Mouse (Mus musculus) liver, adult 2 months (tissue): ENCODE measurements at regions not wholly inside any gene's neighbourhood (a gene's known extent, or its start where the extent isn't known, plus 50 kb on each side); places are given as distances from the start of the nearest gene placed in this dataset.

ENCODE experiments used
- DNase-seq: peaks from one replicate; pipeline ENCODE4 v3.0.0-alpha.2; 2011; ENCODE audit warnings: low read depth, low spot score; ENCODE audit errors: extremely low read depth
- H3K27ac ChIP-seq: fragments of 200-500 bp; replicated peaks from 2 replicates; pipeline ENCODE4 v1.5.1; 2012; ENCODE audit warnings: low read depth, mild to moderate bottlenecking, control low read depth, inconsistent platforms, low read length; ENCODE audit not compliant: insufficient read depth
- H3K27me3 ChIP-seq: fragments of 200-500 bp; 2 replicates; pipeline ENCODE4 v1.6.1; 2012; ENCODE audit warnings: mild to moderate bottlenecking, moderate library complexity, low read length, inconsistent platforms; ENCODE audit not compliant: control insufficient read depth, insufficient read depth
- H3K36me3 ChIP-seq: fragments of 200-500 bp; 2 replicates; pipeline ENCODE4 v1.6.1; 2012; ENCODE audit warnings: low read length, inconsistent platforms; ENCODE audit not compliant: control insufficient read depth, insufficient read depth
- H3K4me1 ChIP-seq: fragments of 200-500 bp; 2 replicates; pipeline ENCODE4 v1.6.1; 2011; ENCODE audit warnings: low read length; ENCODE audit not compliant: control insufficient read depth, insufficient read depth
- H3K4me3 ChIP-seq: fragments of 200-500 bp; 2 replicates; pipeline ENCODE4 v1.5.1; 2011; ENCODE audit warnings: low read depth, mild to moderate bottlenecking, control low read depth, low read length, moderate library complexity; ENCODE audit not compliant: insufficient read depth
- H3K79me2 ChIP-seq: fragments of 200-500 bp; 2 replicates; pipeline ENCODE4 v1.6.1; 2012; ENCODE audit warnings: inconsistent platforms, mild to moderate bottlenecking, low read length, moderate library complexity; ENCODE audit not compliant: control insufficient read depth, insufficient read depth
- H3K9ac ChIP-seq: fragments of 200-500 bp; 2 replicates; pipeline ENCODE4 v1.6.1; 2012; ENCODE audit warnings: low read depth, mild to moderate bottlenecking, control low read depth, inconsistent platforms, low read length
- CTCF ChIP-seq: fragments of 200-500 bp; IDR thresholded peaks from 2 replicates; pipeline ENCODE4 v1.5.1; 2011; ENCODE audit warnings: low read depth, low read length, control low read depth
- POLR2A ChIP-seq: fragments of 200-500 bp; IDR thresholded peaks from 2 replicates; pipeline ENCODE4 v1.6.1; 2011; ENCODE audit warnings: low read length, control low read depth; ENCODE audit not compliant: insufficient read depth; ENCODE audit errors: extremely low read depth
- WGBS: fragments of 180-500 bp; shearing (Covaris S2); methylation state at CpG from one replicate; pipeline ENCODE4 v1.1.7; 2018; 5-methylcytosine and 5-hydroxymethylcytosine counted together

GRCm38 (mm10) chr16:62433125-62433524 is 353.5 kb downstream of the Nsun3 start:
- H3K9ac ChIP-seq: no peak overlapping the region
- TF ChIP-seq CTCF: no peak
- no peak for TF ChIP-seq POLR2A
- no peaks in the 10 kb centered on the region for H3K4me1 ChIP-seq
- WGBS: 75% methylated on average over 2 of the region's 2 CpGs
- H3K27ac ChIP-seq: no peak overlapping the region
- H3K36me3 ChIP-seq: no peaks in the 10 kb centered on the region
- no peaks in the 10 kb centered on the region for H3K79me2 ChIP-seq
- DNase-seq: no peak
- no peaks in the 10 kb centered on the region for H3K27me3 ChIP-seq
- H3K4me3 ChIP-seq: no peak overlapping the region

- no peaks in the 10 kb centered on the region for H3K4me1 ChIP-seq
- H3K79me2 ChIP-seq: no peaks in the 10 kb centered on the region
- H3K27me3 ChIP-seq: no peaks in the 10 kb centered on the region
- H3K4me3 ChIP-seq: no peak overlapping the region
- TF ChIP-seq CTCF (no peak), POLR2A (no peak)
- no peak overlapping the region for H3K27ac ChIP-seq
- 8% methylated on average over 1 of the region's 1 CpGs for WGBS
- no peaks in the 10 kb centered on the region for H3K36me3 ChIP-seq
- H3K9ac ChIP-seq: no peak overlapping the region
- no peak for DNase-seq
Measured at GRCm38 (mm10) chr16:62414485-62414884, 372.1 kb downstream of the Nsun3 start.

- no peak for DNase-seq
- no peaks in the 10 kb centered on the region for H3K27me3 ChIP-seq
- WGBS: 62% methylated on average over 3 of the region's 3 CpGs
- no peaks in the 10 kb centered on the region for H3K79me2 ChIP-seq
- H3K36me3 ChIP-seq: no peaks in the 10 kb centered on the region
- H3K4me3 ChIP-seq: no peak overlapping the region
- no peak overlapping the region for H3K9ac ChIP-seq
- H3K4me1 ChIP-seq: no peaks in the 10 kb centered on the region
- TF ChIP-seq POLR2A: no peak
- TF ChIP-seq CTCF: no peak
- H3K27ac ChIP-seq: no peak overlapping the region
Measured at GRCm38 (mm10) chr16:62407526-62408165, 379.0 kb downstream of the Nsun3 start.

- no peaks in the 10 kb centered on the region for H3K27me3 ChIP-seq
- no peaks in the 10 kb centered on the region for H3K36me3 ChIP-seq
- H3K9ac ChIP-seq: no peak overlapping the region
- TF ChIP-seq CTCF: no peak
- TF ChIP-seq POLR2A: no peak
- no peak overlapping the region for H3K4me3 ChIP-seq
- no peaks in the 10 kb centered on the region for H3K4me1 ChIP-seq
- no peak for DNase-seq
- H3K27ac ChIP-seq: no peak overlapping the region
- H3K79me2 ChIP-seq: no peaks in the 10 kb centered on the region
- 76% methylated on average over 2 of the region's 2 CpGs for WGBS
Measured at GRCm38 (mm10) chr16:62406458-62406857, 380.2 kb downstream of the Nsun3 start.

GRCm38 (mm10) chr16:62357279-62357678 is 429.3 kb downstream of the Nsun3 start:
- Histone ChIP-seq H3K4me3 (no peak overlapping the region), H3K79me2 (no peaks in the 10 kb centered on the region), H3K4me1 (no peaks in the 10 kb centered on the region), H3K27ac (no peak overlapping the region), H3K27me3 (no peaks in the 10 kb centered on the region), H3K36me3 (no peaks in the 10 kb centered on the region), H3K9ac (no peak overlapping the region)
- DNase-seq: no peak
- TF ChIP-seq POLR2A (no peak), CTCF (no peak)

- Histone ChIP-seq H3K4me1 (no peaks in the 10 kb centered on the region), H3K27ac (no peak overlapping the region), H3K9ac (no peak overlapping the region), H3K27me3 (no peaks in the 10 kb centered on the region), H3K79me2 (no peaks in the 10 kb centered on the region), H3K36me3 (no peaks in the 10 kb centered on the region), H3K4me3 (no peak overlapping the region)
- TF ChIP-seq POLR2A (no peak), CTCF (no peak)
- no peak for DNase-seq
- 76% methylated on average over 3 of the region's 3 CpGs for WGBS
Measured at GRCm38 (mm10) chr16:62356349-62356748, 430.3 kb downstream of the Nsun3 start.
